Mouse (Mus musculus): ENCODE results near the gene Slc38a6. TPM values are rescaled to one million over a fixed set of nuclear protein-coding genes. Genes with fewer than 3 reads are reported as not detected.

The Slc38a6 gene
- polyA plus RNA-seq, 1 experiment from 2014 or later: 4.9 TPM

DNA sequence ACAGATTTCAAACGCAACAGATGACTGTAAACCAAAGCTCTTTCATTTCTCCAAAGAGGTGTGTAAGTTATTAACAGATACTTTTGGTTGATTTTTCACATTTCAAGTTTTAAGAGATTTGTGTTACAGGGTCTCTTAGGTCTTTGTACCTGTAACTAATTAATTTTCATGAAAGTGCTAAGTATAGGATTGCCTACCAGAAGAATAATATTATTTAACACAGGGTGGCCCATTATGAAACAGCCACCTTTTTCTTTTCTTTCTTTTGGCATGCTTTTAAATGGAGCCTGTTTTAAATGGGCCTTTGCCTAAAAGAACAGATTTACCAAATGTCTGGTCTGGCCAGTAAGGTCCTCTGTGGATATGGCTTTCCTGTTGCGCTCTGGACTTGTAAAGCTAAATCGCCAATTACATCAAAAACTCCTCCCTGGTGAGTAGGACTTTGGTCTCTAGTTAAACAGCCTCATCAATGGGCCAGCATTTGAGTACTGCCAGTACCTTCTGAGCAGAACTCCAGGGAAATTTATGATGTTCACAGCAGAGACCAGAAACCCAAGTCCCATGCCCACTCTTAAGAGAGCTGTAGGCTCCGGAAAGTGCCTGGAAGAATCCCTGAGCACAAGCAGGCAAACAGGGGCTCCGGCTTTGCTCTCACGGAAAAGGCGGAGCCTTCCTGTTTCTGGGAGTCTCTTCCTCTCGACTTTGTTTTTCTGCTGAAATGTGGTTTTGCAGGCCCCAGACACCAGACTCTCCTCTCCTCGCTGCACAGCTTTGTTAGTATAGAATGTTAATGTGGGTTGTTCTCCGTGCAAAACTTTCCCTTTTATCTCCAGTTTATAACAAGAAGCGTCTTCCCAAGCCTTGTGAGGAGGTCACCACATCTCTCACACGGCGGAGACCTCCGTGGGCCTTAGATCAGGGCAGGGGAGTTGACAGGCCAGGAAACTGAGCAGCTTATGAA is 55.4 kb downstream of the Slc38a6 start:
- Histone ChIP-seq H3K9ac (no peak overlapping the region), H3K4me1 (replicated peaks) (0 out of 2 replicates have a peak, but pooled peaks cover 2% of the 10 kb centered on the region), H3K4me2 (no peak overlapping the region; the same call in 1 of the 2 replicates), H3K27me3 (no peaks in the 10 kb centered on the region), H3K36me3 (no peaks in the 10 kb centered on the region), H3K27ac (peak overlapping the region; percentile 81), H3K4me3 (no peak overlapping the region), H3K9me3 (replicated peaks) (no peaks in the 10 kb centered on the region)
- 54% methylated on average over 14 of the region's 14 CpGs for WGBS
- no peak; the same call in 1 of the 2 replicates for ATAC-seq (replicated peaks; ENCODE audit: insufficient number of reproducible peaks, insufficient read depth, low FRiP score, low read depth)

DNA sequence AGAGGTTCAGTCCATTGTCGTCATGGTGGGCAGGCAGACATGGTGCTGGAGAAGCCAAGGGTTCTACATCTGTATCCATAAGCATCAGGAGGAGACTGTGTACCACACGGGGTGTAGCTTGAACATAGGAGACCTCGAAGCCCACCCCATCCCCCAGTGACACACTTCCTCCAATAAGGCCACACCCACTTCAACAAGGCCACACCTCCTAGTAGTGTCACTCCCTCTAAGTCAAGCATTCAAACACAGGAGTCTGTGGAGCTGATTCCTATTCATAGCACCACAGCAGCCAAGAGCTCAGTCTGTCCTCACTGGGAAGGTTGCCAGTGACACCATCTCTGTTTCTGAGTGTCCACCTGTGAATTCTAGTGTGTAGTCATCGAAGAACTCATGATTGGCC is 57.7 kb downstream of the Slc38a6 start:
- Histone ChIP-seq H3K27me3 (no peaks in the 10 kb centered on the region), H3K9me3 (replicated peaks) (no peaks in the 10 kb centered on the region), H3K4me2 (no peak overlapping the region), H3K36me3 (no peaks in the 10 kb centered on the region), H3K27ac (no peak overlapping the region), H3K9ac (no peak overlapping the region), H3K4me1 (replicated peaks) (0 out of 2 replicates have a peak, but pooled peaks cover 2% of the 10 kb centered on the region), H3K4me3 (no peak overlapping the region)
- no peak for ATAC-seq (replicated peaks; ENCODE audit: insufficient number of reproducible peaks, insufficient read depth, low FRiP score, low read depth)
- WGBS: 89% methylated on average over 4 of the region's 4 CpGs

DNA sequence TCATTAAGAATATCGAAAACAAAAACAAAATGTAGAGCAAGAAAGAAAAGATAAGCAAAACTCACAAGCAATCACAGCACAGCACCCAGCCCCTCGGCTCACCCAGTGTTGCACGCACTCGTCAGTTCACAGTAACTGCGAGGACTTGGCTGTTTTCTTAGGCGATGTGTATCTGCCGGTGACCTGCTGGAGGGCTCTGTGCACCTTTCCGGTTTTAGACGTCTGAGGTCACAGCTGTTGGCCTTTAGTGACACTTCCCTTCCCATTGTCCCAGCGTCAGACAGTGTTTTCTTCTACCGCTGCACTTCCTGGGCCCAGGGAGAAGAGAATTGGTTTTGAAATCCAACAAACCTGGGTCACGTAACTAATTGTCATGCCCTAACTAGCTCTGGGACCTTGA is 58.6 kb downstream of the Slc38a6 start:
- no peak overlapping the region for H3K4me2 ChIP-seq
- H3K4me1 ChIP-seq (replicated peaks): 0 out of 2 replicates have a peak, but pooled peaks cover 2% of the 10 kb centered on the region

GRCm38 (mm10) chr12:73347202-73347601 is 60.6 kb downstream of the Slc38a6 start:
- Histone ChIP-seq H3K4me2 (no peak overlapping the region), H3K36me3 (no peaks in the 10 kb centered on the region), H3K4me3 (no peak overlapping the region), H3K9me3 (replicated peaks) (no peaks in the 10 kb centered on the region), H3K4me1 (replicated peaks) (peaks cover 10% of the 10 kb centered on the region), H3K27me3 (no peaks in the 10 kb centered on the region), H3K27ac (no peak overlapping the region), H3K9ac (no peak overlapping the region)
- ATAC-seq (replicated peaks; ENCODE audit: insufficient number of reproducible peaks, insufficient read depth, low FRiP score, low read depth): no peak
- 77% methylated on average over 7 of the region's 7 CpGs for WGBS

More for the DNA sequence above, 58.6 kb downstream of the Slc38a6 start:
- no peak overlapping the region for H3K9ac ChIP-seq
- no peaks in the 10 kb centered on the region for H3K36me3 ChIP-seq
- no peaks in the 10 kb centered on the region for H3K27me3 ChIP-seq
- no peak overlapping the region for H3K27ac ChIP-seq
- H3K4me3 ChIP-seq: no peak overlapping the region
- no peak for ATAC-seq (replicated peaks; ENCODE audit: insufficient number of reproducible peaks, insufficient read depth, low FRiP score, low read depth)
- 55% methylated on average over 12 of the region's 12 CpGs for WGBS
- H3K9me3 ChIP-seq (replicated peaks): no peaks in the 10 kb centered on the region

- no peaks in the 10 kb centered on the region for H3K9me3 ChIP-seq (replicated peaks)
- WGBS: 67% methylated on average over 7 of the region's 7 CpGs
- peaks cover 23% of the 10 kb centered on the region for H3K4me1 ChIP-seq (replicated peaks)
- no peak overlapping the region for H3K4me2 ChIP-seq
- H3K9ac ChIP-seq: no peak overlapping the region
- no peaks in the 10 kb centered on the region for H3K27me3 ChIP-seq
- no peak overlapping the region for H3K4me3 ChIP-seq
- peak overlapping the region; percentile 53; the same call in 1 of the 2 replicates for H3K27ac ChIP-seq
- ATAC-seq (replicated peaks; ENCODE audit: insufficient number of reproducible peaks, insufficient read depth, low FRiP score, low read depth): no peak
- no peaks in the 10 kb centered on the region for H3K36me3 ChIP-seq
These were observed 63.9 kb downstream of the Slc38a6 start for GRCm38 (mm10) chr12:73350466-73350865.

- H3K36me3 ChIP-seq: no peaks in the 10 kb centered on the region
- no peak overlapping the region for H3K9ac ChIP-seq
- peaks cover 23% of the 10 kb centered on the region for H3K4me1 ChIP-seq (replicated peaks)
- no peaks in the 10 kb centered on the region for H3K27me3 ChIP-seq
- ATAC-seq (replicated peaks; ENCODE audit: insufficient number of reproducible peaks, insufficient read depth, low FRiP score, low read depth): no peak
- H3K4me3 ChIP-seq: no peak overlapping the region
- no peaks in the 10 kb centered on the region for H3K9me3 ChIP-seq (replicated peaks)
- WGBS: 30% methylated on average over 9 of the region's 9 CpGs
- peak overlapping the region; percentile 53 for H3K27ac ChIP-seq
- H3K4me2 ChIP-seq: no peak overlapping the region
These were observed 64.4 kb downstream of the Slc38a6 start for GRCm38 (mm10) chr12:73350982-73351381.

- Histone ChIP-seq H3K4me3 (no peak overlapping the region), H3K9me3 (replicated peaks) (no peaks in the 10 kb centered on the region), H3K4me1 (replicated peaks) (peaks cover 23% of the 10 kb centered on the region), H3K4me2 (no peak overlapping the region), H3K27me3 (no peaks in the 10 kb centered on the region), H3K27ac (peak overlapping the region; percentile 60), H3K36me3 (no peaks in the 10 kb centered on the region), H3K9ac (no peak overlapping the region)
- ATAC-seq (replicated peaks; ENCODE audit: insufficient number of reproducible peaks, insufficient read depth, low FRiP score, low read depth): no peak
- 66% methylated on average over 14 of the region's 14 CpGs for WGBS
These were observed 65.2 kb downstream of the Slc38a6 start for GRCm38 (mm10) chr12:73351746-73352145.

DNA sequence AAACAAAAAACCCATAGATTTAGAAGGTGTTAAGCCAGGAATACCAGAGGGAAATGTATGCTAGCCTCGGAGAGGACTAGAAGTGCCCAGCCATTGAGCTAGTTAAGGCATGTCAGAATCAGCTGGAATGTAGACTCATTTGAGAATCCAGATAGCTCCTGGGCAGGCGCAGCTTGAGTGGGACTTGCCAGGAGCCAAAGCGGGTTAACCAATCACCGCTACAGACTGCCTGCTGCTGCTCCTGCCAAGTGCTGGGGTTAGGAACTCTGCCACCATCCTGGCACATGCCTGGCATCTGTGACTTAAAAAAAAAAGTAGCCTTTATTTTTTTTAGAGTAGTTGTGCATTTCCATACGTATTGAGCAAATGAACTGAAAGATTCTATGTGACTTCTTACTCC is 66.8 kb downstream of the Slc38a6 start:
- peak; percentile 78; the same call in 1 of the 2 replicates for ATAC-seq (replicated peaks; ENCODE audit: insufficient number of reproducible peaks, insufficient read depth, low FRiP score, low read depth)
- Histone ChIP-seq H3K9me3 (replicated peaks) (no peaks in the 10 kb centered on the region), H3K27me3 (no peaks in the 10 kb centered on the region), H3K4me2 (no peak overlapping the region), H3K36me3 (no peaks in the 10 kb centered on the region), H3K27ac (peak overlapping the region; percentile 42; the same call in 1 of the 2 replicates), H3K4me3 (no peak overlapping the region), H3K9ac (no peak overlapping the region), H3K4me1 (replicated peaks) (peaks cover 23% of the 10 kb centered on the region)
- WGBS: 45% methylated on average over 5 of the region's 5 CpGs

DNA sequence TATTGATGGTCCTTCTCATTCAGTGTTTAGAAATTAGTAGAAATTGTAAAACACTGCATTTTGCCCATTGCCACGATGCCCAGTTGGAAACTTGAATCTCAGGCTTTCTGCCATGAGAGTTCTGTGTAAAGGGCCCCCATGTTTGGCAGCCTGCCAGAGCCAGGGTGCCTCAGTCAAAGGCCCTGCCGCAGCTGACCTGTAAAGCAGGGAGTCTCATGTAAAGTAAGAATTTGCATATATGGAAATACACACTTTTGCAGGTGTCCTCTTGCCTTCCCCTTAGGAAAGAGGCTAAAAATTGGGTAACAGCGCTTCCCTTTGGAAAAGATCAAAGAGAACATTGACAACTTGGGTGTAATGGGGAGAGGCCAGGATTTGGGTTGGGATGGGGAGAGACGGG is 67.9 kb downstream of the Slc38a6 start:
- Histone ChIP-seq H3K27ac (no peak overlapping the region), H3K4me1 (replicated peaks) (peaks cover 23% of the 10 kb centered on the region), H3K27me3 (no peaks in the 10 kb centered on the region), H3K4me3 (no peak overlapping the region), H3K9ac (no peak overlapping the region), H3K9me3 (replicated peaks) (no peaks in the 10 kb centered on the region), H3K36me3 (no peaks in the 10 kb centered on the region), H3K4me2 (no peak overlapping the region)
- ATAC-seq (replicated peaks; ENCODE audit: insufficient number of reproducible peaks, insufficient read depth, low FRiP score, low read depth): no peak
- 59% methylated on average over 4 of the region's 4 CpGs for WGBS

DNA sequence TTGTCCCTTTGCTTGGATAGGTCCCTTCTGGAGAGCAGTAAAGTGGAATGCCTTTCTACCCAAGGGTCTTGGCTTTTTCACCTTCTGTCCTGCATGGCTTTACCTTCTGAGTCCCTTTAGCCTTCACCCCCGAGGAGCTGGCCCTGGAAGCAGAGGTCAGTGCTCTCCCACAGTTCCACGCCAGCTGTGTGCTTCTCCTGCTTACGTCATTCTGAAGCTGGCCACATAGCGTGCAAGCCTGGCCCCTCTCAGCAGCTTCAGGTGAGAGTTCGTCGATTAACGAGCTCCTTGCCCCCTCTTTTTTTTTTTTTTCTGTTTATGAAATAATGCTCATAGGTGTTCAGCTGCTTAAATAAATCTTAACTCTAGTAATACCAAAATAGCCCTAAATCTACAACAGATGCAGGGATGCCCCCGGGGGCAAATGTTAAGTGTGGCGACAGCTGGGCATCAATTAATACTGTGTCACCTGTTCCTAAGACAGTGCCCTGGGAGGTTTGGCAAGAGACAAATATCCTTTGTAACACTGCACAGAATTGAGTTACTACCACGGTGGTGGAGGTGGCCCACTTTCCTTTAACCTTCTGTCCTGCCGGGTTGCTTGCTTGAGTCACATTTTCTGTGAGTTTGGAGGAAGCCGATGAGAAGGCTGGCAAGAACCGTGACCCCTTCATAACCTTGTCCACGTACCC is 68.7 kb downstream of the Slc38a6 start:
- peaks cover 23% of the 10 kb centered on the region for H3K4me1 ChIP-seq (replicated peaks)
- no peak overlapping the region for H3K27ac ChIP-seq
- no peak overlapping the region for H3K4me3 ChIP-seq
- no peaks in the 10 kb centered on the region for H3K36me3 ChIP-seq
- WGBS: 78% methylated on average over 14 of the region's 14 CpGs
- ATAC-seq (replicated peaks; ENCODE audit: insufficient number of reproducible peaks, insufficient read depth, low FRiP score, low read depth): no peak
- no peaks in the 10 kb centered on the region for H3K9me3 ChIP-seq (replicated peaks)
- no peaks in the 10 kb centered on the region for H3K27me3 ChIP-seq
- no peak overlapping the region for H3K9ac ChIP-seq
- no peak overlapping the region for H3K4me2 ChIP-seq

DNA sequence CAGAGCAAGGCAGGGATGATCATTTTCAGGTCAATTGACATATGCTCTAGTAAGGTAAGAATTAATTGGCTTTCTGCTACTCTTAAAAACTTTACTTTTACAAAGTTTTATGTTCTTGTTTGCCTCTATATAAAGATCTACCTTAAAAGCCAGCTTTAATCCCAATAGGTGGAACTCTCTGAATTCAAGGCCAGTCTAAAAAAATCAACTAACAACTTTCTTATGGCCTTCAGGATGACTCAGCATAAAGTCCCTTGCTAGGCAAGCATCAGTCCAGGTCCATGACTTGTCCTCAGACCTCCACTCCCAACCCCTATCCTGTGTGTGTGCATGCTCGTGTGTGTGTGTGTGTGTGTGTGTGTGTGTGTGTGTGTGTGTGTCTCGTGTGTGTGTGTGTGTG is 70.1 kb downstream of the Slc38a6 start:
- no peaks in the 10 kb centered on the region for H3K27me3 ChIP-seq
- no peak overlapping the region for H3K4me3 ChIP-seq
- no peak overlapping the region for H3K27ac ChIP-seq
- no peak for ATAC-seq (replicated peaks; ENCODE audit: insufficient number of reproducible peaks, insufficient read depth, low FRiP score, low read depth)
- H3K9me3 ChIP-seq (replicated peaks): no peaks in the 10 kb centered on the region
- peaks cover 17% of the 10 kb centered on the region for H3K4me1 ChIP-seq (replicated peaks)
- 74% methylated on average over 2 of the region's 2 CpGs for WGBS
- no peaks in the 10 kb centered on the region for H3K36me3 ChIP-seq
- no peak overlapping the region for H3K9ac ChIP-seq
- H3K4me2 ChIP-seq: no peak overlapping the region
